Mouse (Mus musculus): Measurements from ENCODE around the gene Slc25a27. TPM values are rescaled to one million over a fixed set of nuclear protein-coding genes. Genes with fewer than 3 reads are reported as not detected.

Slc25a27 gene
- polyA plus RNA-seq, 1 experiment, result 1.1 TPM

DNA sequence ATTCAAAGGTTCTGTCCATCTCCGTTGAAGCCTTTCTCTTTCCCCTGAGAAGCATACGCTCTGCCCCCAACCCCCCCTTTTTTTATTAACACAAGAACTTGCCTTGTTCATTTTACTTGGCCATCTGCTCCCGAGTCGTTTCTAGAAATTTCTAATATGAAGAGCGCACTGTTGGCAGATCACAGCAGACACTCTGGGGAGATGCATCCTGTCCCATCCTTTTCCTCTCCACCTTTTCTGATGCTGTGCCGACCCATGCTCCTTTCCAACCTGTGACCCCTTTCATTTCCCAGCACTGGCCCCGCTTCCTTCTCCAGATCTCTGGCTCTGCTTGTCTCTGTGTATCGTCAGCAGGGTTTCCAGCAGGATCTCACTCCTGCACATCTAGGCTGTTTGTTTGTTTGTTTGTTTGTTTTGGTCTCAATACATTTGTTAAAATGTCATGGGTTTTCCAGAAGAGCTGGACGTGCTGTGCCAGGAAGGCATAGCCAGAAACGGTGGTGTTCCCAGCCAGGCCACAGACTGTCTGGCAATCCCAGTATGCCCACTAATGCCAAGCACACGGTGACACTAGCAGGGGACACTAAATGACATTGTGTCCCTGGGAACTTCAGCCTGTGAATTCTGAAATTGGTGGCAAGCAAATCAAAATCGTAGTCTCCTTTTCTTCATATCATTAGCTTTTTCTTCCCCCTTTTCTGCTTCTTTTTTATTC is 37.4 kb upstream of the Slc25a27 start:
- no peak overlapping the region for H3K27ac ChIP-seq (ENCODE audit: insufficient read depth, low read depth, low read length)
- no peaks in the 10 kb centered on the region for H3K36me3 ChIP-seq (ENCODE audit: control insufficient read depth, insufficient read depth, low read length)
- no peaks in the 10 kb centered on the region for H3K4me1 ChIP-seq (ENCODE audit: control insufficient read depth, insufficient read depth, insufficient read length, low read length)
- no peak overlapping the region for H3K4me3 ChIP-seq (ENCODE audit: low read depth, low read length)
- TF ChIP-seq CTCF (IDR thresholded peaks at IDR 0.05; ENCODE audit: extremely low read depth, insufficient read length, insufficient replicate concordance, low read depth, low read length), result no peak
- no peak for TF ChIP-seq POLR2A (IDR thresholded peaks at IDR 0.05; ENCODE audit: low read depth, low read length)
- H3K27me3 ChIP-seq (ENCODE audit: control insufficient read depth, insufficient read depth, low read length), result no peaks in the 10 kb centered on the region
- WGBS, result 90% methylated on average over 12 of the region's 12 CpGs

GRCm38 (mm10) chr17:43701060-43701459 is 34.0 kb upstream of the Slc25a27 start:
- no peak overlapping the region for H3K4me3 ChIP-seq (ENCODE audit: low read depth, low read length)
- H3K27me3 ChIP-seq (ENCODE audit: control insufficient read depth, insufficient read depth, low read length), result no peaks in the 10 kb centered on the region
- 80% methylated on average over 6 of the region's 6 CpGs for WGBS
- TF ChIP-seq CTCF (IDR thresholded peaks at IDR 0.05; ENCODE audit: extremely low read depth, insufficient read length, insufficient replicate concordance, low read depth, low read length) (peak; percentile 55; the same call in 1 of the 2 replicates), POLR2A (IDR thresholded peaks at IDR 0.05; ENCODE audit: low read depth, low read length) (no peak)
- H3K4me1 ChIP-seq (ENCODE audit: control insufficient read depth, insufficient read depth, insufficient read length, low read length), result no peaks in the 10 kb centered on the region
- no peak overlapping the region for H3K27ac ChIP-seq (ENCODE audit: insufficient read depth, low read depth, low read length)
- H3K36me3 ChIP-seq (ENCODE audit: control insufficient read depth, insufficient read depth, low read length), result no peaks in the 10 kb centered on the region

- no peaks in the 10 kb centered on the region for H3K4me1 ChIP-seq (ENCODE audit: control insufficient read depth, insufficient read depth, insufficient read length, low read length)
- H3K27me3 ChIP-seq (ENCODE audit: control insufficient read depth, insufficient read depth, low read length), result no peaks in the 10 kb centered on the region
- no peaks in the 10 kb centered on the region for H3K36me3 ChIP-seq (ENCODE audit: control insufficient read depth, insufficient read depth, low read length)
- H3K4me3 ChIP-seq (ENCODE audit: low read depth, low read length), result no peak overlapping the region
- WGBS, result 39% methylated on average over 14 of the region's 14 CpGs
- TF ChIP-seq POLR2A (IDR thresholded peaks at IDR 0.05; ENCODE audit: low read depth, low read length), result no peak
- peak; percentile 60; the same call in 1 of the 2 replicates for TF ChIP-seq CTCF (IDR thresholded peaks at IDR 0.05; ENCODE audit: extremely low read depth, insufficient read length, insufficient replicate concordance, low read depth, low read length)
- no peak overlapping the region for H3K27ac ChIP-seq (ENCODE audit: insufficient read depth, low read depth, low read length)
Measured at GRCm38 (mm10) chr17:43698997-43699649, 32.1 kb upstream of the Slc25a27 start.

GRCm38 (mm10) chr17:43689591-43689990 is 22.6 kb upstream of the Slc25a27 start:
- no peak overlapping the region for H3K4me3 ChIP-seq (ENCODE audit: low read depth, low read length)
- 84% methylated on average over 9 of the region's 9 CpGs for WGBS
- no peaks in the 10 kb centered on the region for H3K4me1 ChIP-seq (ENCODE audit: control insufficient read depth, insufficient read depth, insufficient read length, low read length)
- TF ChIP-seq CTCF (IDR thresholded peaks at IDR 0.05; ENCODE audit: extremely low read depth, insufficient read length, insufficient replicate concordance, low read depth, low read length), result no peak
- no peaks in the 10 kb centered on the region for H3K27me3 ChIP-seq (ENCODE audit: control insufficient read depth, insufficient read depth, low read length)
- H3K36me3 ChIP-seq (ENCODE audit: control insufficient read depth, insufficient read depth, low read length), result no peaks in the 10 kb centered on the region; the same call in 1 of the 2 replicates
- H3K27ac ChIP-seq (ENCODE audit: insufficient read depth, low read depth, low read length), result no peak overlapping the region

GRCm38 (mm10) chr17:43684638-43685037 is 17.6 kb upstream of the Slc25a27 start:
- H3K4me3 ChIP-seq (ENCODE audit: low read depth, low read length), result no peak overlapping the region
- no peak overlapping the region for H3K27ac ChIP-seq (ENCODE audit: insufficient read depth, low read depth, low read length)
- H3K4me1 ChIP-seq (ENCODE audit: control insufficient read depth, insufficient read depth, insufficient read length, low read length), result no peaks in the 10 kb centered on the region
- peaks cover 2% of the 10 kb centered on the region; the same call in 1 of the 2 replicates for H3K36me3 ChIP-seq (ENCODE audit: control insufficient read depth, insufficient read depth, low read length)
- TF ChIP-seq POLR2A (IDR thresholded peaks at IDR 0.05; ENCODE audit: low read depth, low read length), result no peak
- H3K27me3 ChIP-seq (ENCODE audit: control insufficient read depth, insufficient read depth, low read length), result no peaks in the 10 kb centered on the region
- WGBS, result 90% methylated on average over 5 of the region's 5 CpGs

- Histone ChIP-seq H3K36me3 (ENCODE audit: control insufficient read depth, insufficient read depth, low read length) (peaks cover 2% of the 10 kb centered on the region; the same call in 1 of the 2 replicates), H3K27ac (ENCODE audit: insufficient read depth, low read depth, low read length) (no peak overlapping the region), H3K27me3 (ENCODE audit: control insufficient read depth, insufficient read depth, low read length) (no peaks in the 10 kb centered on the region), H3K4me1 (ENCODE audit: control insufficient read depth, insufficient read depth, insufficient read length, low read length) (no peaks in the 10 kb centered on the region), H3K4me3 (ENCODE audit: low read depth, low read length) (no peak overlapping the region)
- TF ChIP-seq CTCF (IDR thresholded peaks at IDR 0.05; ENCODE audit: extremely low read depth, insufficient read length, insufficient replicate concordance, low read depth, low read length), result no peak
- TF ChIP-seq POLR2A (IDR thresholded peaks at IDR 0.05; ENCODE audit: low read depth, low read length), result no peak
- WGBS, result 83% methylated on average over 7 of the region's 7 CpGs
Measured at GRCm38 (mm10) chr17:43684086-43684485, 17.1 kb upstream of the Slc25a27 start.

DNA sequence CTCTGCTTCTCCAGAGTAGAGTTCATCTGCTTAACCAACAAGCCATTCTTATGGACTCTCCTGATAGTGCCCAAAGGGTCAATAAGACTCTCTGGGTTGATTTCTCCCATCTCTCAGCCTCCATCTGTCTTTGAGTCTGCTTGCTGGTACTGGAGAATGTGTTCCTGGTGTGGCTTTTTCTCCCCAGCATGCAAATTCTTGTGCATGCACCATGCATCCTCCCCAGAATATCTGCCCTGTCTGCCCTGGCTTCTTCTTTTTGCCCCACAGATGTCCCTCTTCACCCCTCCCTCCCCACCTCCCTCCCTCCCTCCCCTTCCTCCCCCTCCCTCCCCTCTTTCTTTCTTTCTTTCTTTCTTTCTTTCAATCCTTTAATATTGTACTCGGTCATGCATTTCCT is 10.3 kb upstream of the Slc25a27 start:
- Histone ChIP-seq H3K27me3 (ENCODE audit: control insufficient read depth, insufficient read depth, low read length) (no peaks in the 10 kb centered on the region), H3K4me3 (ENCODE audit: low read depth, low read length) (no peak overlapping the region), H3K4me1 (ENCODE audit: control insufficient read depth, insufficient read depth, insufficient read length, low read length) (peaks cover 5% of the 10 kb centered on the region; the same call in 1 of the 2 replicates), H3K36me3 (ENCODE audit: control insufficient read depth, insufficient read depth, low read length) (peaks cover 2% of the 10 kb centered on the region; the same call in 1 of the 2 replicates), H3K27ac (ENCODE audit: insufficient read depth, low read depth, low read length) (no peak overlapping the region)
- TF ChIP-seq CTCF (IDR thresholded peaks at IDR 0.05; ENCODE audit: extremely low read depth, insufficient read length, insufficient replicate concordance, low read depth, low read length) (no peak), POLR2A (IDR thresholded peaks at IDR 0.05; ENCODE audit: low read depth, low read length) (no peak)
- WGBS, result 22% methylated on average over 1 of the region's 1 CpGs
